In the genomic region with DNA sequence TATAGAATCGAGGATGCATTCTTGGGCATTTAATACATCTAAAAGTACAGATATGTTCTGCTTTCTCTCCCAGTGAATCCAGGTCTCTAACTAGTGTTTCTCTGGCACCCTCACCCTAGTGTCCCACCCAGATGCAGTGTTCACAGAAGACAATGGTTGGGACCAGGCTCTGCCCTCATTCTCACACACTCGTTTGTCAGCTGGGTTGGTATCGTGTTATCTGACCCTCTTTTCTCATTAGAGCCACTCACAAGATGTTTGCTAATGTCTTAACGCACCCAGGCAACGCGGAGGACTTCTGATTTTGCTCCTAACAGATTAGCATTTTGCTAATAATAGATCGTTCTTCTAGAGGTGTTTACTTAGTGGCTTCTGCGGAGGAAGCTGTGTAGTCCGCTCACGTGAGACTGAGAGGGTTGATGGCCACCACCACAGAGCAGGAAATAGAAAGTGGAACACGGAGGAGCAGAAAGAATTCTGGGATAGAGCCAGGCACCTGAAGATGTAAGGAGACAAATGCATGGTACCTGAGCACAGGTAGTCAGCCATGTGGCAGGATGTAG, we compare ENCODE assay signal across 12 mouse cellular contexts. TPM values are rescaled to one million over a fixed set of nuclear protein-coding genes. Genes with fewer than 3 reads are reported as not detected.
DNase-seq lines count a peak whose midpoint lies in the region; ATAC-seq and TF ChIP-seq lines count a peak whose summit lies in the region.
"Had no signal": no experiment of that assay in that cellular context is flagged by ENCODE, and none has a peak within 500 bp of the region (broad histone marks: within the 10 kb centered on the region; RNA-seq: fewer than 3 reads in every experiment).

No protein-coding gene starts in this region.

- DNase-seq in heart, adult 8-10 months (ENCODE audit: low spot score), result no peak
- DNase-seq in G1E (ENCODE audit: low spot score), result no peak
- DNase-seq in testis, postnatal 14 days (ENCODE audit: low spot score), result no peak
- DNase-seq in layer of hippocampus, adult 9-11 months, result no peak
- no peak for DNase-seq in cerebellum, postnatal 36 days
- DNase-seq: cerebellum, adult 8-10 months; kidney, postnatal 4 days had no signal

- no peaks in the 10 kb centered on the region for H3K9me3 ChIP-seq in heart, embryonic 11.5 days (replicated peaks; ENCODE audit: control insufficient read depth, low read length)
- H3K9me3 ChIP-seq in G1E (replicated peaks), result no peaks in the 10 kb centered on the region
- no peaks in the 10 kb centered on the region for H3K9me3 ChIP-seq in intestine, embryonic 15.5 days
- H3K9me3 ChIP-seq: limb, embryonic 15.5 days had no signal

- 0 out of 2 replicates have a peak overlapping the region, but pooled peaks have one; percentile 14 for H3K4me3 ChIP-seq in heart, embryonic 11.5 days (ENCODE audit: low read depth, low read length)
- no peak overlapping the region for H3K4me3 ChIP-seq in G1E (ENCODE audit: low read depth, low read length)
- H3K4me3 ChIP-seq in intestine, embryonic 15.5 days (replicated peaks), result no peak overlapping the region
- H3K4me3 ChIP-seq: limb, embryonic 15.5 days had no signal

- H3K27me3 ChIP-seq in heart, embryonic 11.5 days (ENCODE audit: control insufficient read depth, insufficient read depth, low read length), result no peaks in the 10 kb centered on the region
- H3K27me3 ChIP-seq in G1E (ENCODE audit: insufficient read depth, low read length), result no peaks in the 10 kb centered on the region
- no peaks in the 10 kb centered on the region for H3K27me3 ChIP-seq in intestine, embryonic 15.5 days (replicated peaks)
- H3K27me3 ChIP-seq: limb, embryonic 15.5 days had no signal

- peak overlapping the region; percentile 55 for H3K4me2 ChIP-seq in heart, embryonic 11.5 days
- no peak overlapping the region for H3K4me2 ChIP-seq in intestine, embryonic 15.5 days (replicated peaks)
- H3K4me2 ChIP-seq: hindbrain, embryonic 14.5 days; limb, embryonic 15.5 days had no signal

- ATAC-seq in heart, embryonic 11.5 days (replicated peaks; ENCODE audit: insufficient number of reproducible peaks, low FRiP score, low TSS enrichment), result no peak
- peak; percentile 30 for ATAC-seq in G1E (ENCODE audit: extremely low read depth, insufficient number of reproducible peaks, low FRiP score, poor library complexity, severe bottlenecking)
- ATAC-seq in intestine, embryonic 15.5 days, result 0 out of 2 replicates have a peak, but pooled peaks have one; percentile 37
- ATAC-seq in megakaryocyte, adult 5-6 weeks (ENCODE audit: poor library complexity, severe bottlenecking), result peak; percentile 47; the same call in 1 of the 2 replicates

- H3K27ac ChIP-seq in heart, embryonic 11.5 days (ENCODE audit: low read depth, low read length), result no peak overlapping the region
- no peak overlapping the region for H3K27ac ChIP-seq in intestine, embryonic 15.5 days
- H3K27ac ChIP-seq: hindbrain, embryonic 14.5 days; limb, embryonic 15.5 days had no signal

- no peak for TF ChIP-seq CTCF in G1E (IDR thresholded peaks at IDR 0.05; ENCODE audit: low read depth, low read length)

- peaks cover 13% of the 10 kb centered on the region for H3K4me1 ChIP-seq in heart, embryonic 11.5 days (ENCODE audit: control insufficient read depth, insufficient read depth, low read length)
- H3K4me1 ChIP-seq in G1E (ENCODE audit: insufficient read depth, low read depth, low read length), result peaks cover 20% of the 10 kb centered on the region
- no peaks in the 10 kb centered on the region for H3K4me1 ChIP-seq in intestine, embryonic 15.5 days (replicated peaks)

- whole genome bisulfite sequencing in heart, embryonic 11.5 days (ENCODE audit: insufficient replicate concordance), result 30% methylated on average over 11 of the region's 11 CpGs
- WGBS in intestine, embryonic 15.5 days, result 48% methylated on average over 11 of the region's 11 CpGs

- no peaks in the 10 kb centered on the region for H3K36me3 ChIP-seq in heart, embryonic 11.5 days (ENCODE audit: control insufficient read depth, insufficient read depth, low read length)
- H3K36me3 ChIP-seq in G1E (replicated peaks), result peaks cover 22% of the 10 kb centered on the region
- no peaks in the 10 kb centered on the region for H3K36me3 ChIP-seq in intestine, embryonic 15.5 days
- H3K36me3 ChIP-seq: limb, embryonic 15.5 days had no signal

- 0 out of 2 replicates have a peak overlapping the region, but pooled peaks have one; percentile 28 for H3K9ac ChIP-seq in heart, embryonic 11.5 days (ENCODE audit: low read depth, low read length)
- no peak overlapping the region for H3K9ac ChIP-seq in intestine, embryonic 15.5 days
- H3K9ac ChIP-seq: hindbrain, embryonic 14.5 days; limb, embryonic 15.5 days had no signal

RNA-seq across cellular contexts. Expression of a gene that starts 30.6 kb away (rescaled TPM):
- 52.2 and 54.9 TPM in 2 replicates for polyA plus RNA-seq in heart, embryonic 11.5 days (2014; fragmentation: Nextera tagmentation; extraction: Ambion mirVana)
- 10 to 100 TPM; 41.7 to 49.2 (median 43.8) TPM for total RNA-seq in heart, adult 8-10 months (2022)
- total RNA-seq in G1E (2014; fragmentation: Nextera tagmentation) (74.2 and 75.5 TPM in 2 replicates), G1E (2017) (51.0 and 52.8 TPM in 2 replicates)
- polyA plus RNA-seq in G1E (2012), result 49.6 and 75.9 TPM in 2 replicates
- 43.8 and 47.5 TPM in 2 replicates for polyA plus RNA-seq in intestine, embryonic 15.5 days (2015; fragmentation: Nextera tagmentation; extraction: Ambion mirVana)
- total RNA-seq in megakaryocyte, adult 5-6 weeks (2015), result 82.1 and 85.1 TPM in 2 replicates
- 82.1 and 83.1 TPM in 2 replicates for total RNA-seq in megakaryocyte, adult 5-6 weeks (2017)
